In the genomic region with DNA sequence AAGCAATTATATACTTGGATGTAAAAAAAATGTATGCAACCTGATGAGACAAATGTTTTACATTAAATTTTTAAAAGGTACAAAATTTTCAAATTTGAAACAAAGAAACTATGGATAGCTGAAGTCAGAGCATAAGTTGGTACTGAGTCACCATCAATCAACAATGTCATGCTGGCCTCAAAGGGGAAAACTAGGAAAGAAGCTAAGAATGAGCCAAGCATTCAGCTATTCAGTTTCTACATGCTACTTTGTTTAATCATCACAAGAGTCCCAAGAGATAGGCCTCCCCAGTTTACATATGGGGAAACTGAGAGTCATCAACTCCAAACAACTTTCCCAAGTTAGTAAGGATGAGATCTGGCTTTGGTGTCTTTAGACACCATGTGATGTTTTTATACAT, we compare ENCODE assay signal across 44 mouse cellular contexts. TPM values are rescaled to one million over a fixed set of nuclear protein-coding genes. Genes with fewer than 3 reads are reported as not detected.
"Had no signal": no experiment of that assay in that cellular context is flagged by ENCODE, and none has a peak within 500 bp of the region (broad histone marks: within the 10 kb centered on the region; RNA-seq: fewer than 3 reads in every experiment).

No protein-coding gene starts in this region.

- H3K36me3 ChIP-seq: heart, embryonic 12.5 days; heart, embryonic 13.5 days; heart, embryonic 15.5 days; hindbrain, embryonic 10.5 days; hindbrain, embryonic 12.5 days; hindbrain, embryonic 13.5 days; hindbrain, embryonic 15.5 days; intestine, embryonic 15.5 days; kidney, embryonic 15.5 days had no signal

- DNase-seq: heart, postnatal 10 days; heart, postnatal 14 days; heart, postnatal 36 days; heart, postnatal 4 days; kidney, adult 11 months; kidney, adult 18-20 months; kidney, adult 2 months; kidney, adult 8-10 months; kidney, adult 9 months; kidney, postnatal 10 days; kidney, postnatal 14 days; kidney, postnatal 25 days; kidney, postnatal 36 days; kidney, postnatal 4 days; layer of hippocampus, adult 9-11 months; layer of hippocampus, postnatal 36 days had no signal

- H3K27me3 ChIP-seq: heart, embryonic 12.5 days; heart, embryonic 15.5 days; intestine, embryonic 15.5 days had no signal

- H3K9me3 ChIP-seq: heart, embryonic 12.5 days; heart, embryonic 13.5 days; heart, embryonic 15.5 days; hindbrain, embryonic 10.5 days; hindbrain, embryonic 12.5 days; hindbrain, embryonic 13.5 days; hindbrain, embryonic 15.5 days; intestine, embryonic 15.5 days; kidney, embryonic 15.5 days had no signal

- H3K4me1 ChIP-seq: heart, embryonic 12.5 days; heart, embryonic 13.5 days; heart, embryonic 15.5 days; hindbrain, embryonic 10.5 days; hindbrain, embryonic 12.5 days; hindbrain, embryonic 13.5 days; hindbrain, embryonic 15.5 days; intestine, embryonic 15.5 days; kidney, embryonic 15.5 days had no signal

- H3K9ac ChIP-seq: heart, embryonic 12.5 days; heart, embryonic 13.5 days; heart, embryonic 15.5 days; hindbrain, embryonic 12.5 days; hindbrain, embryonic 13.5 days; hindbrain, embryonic 14.5 days; hindbrain, embryonic 15.5 days; intestine, embryonic 15.5 days; kidney, embryonic 15.5 days had no signal

- H3K4me3 ChIP-seq: heart, embryonic 12.5 days; heart, embryonic 13.5 days; heart, embryonic 15.5 days; hindbrain, embryonic 10.5 days; hindbrain, embryonic 12.5 days; hindbrain, embryonic 13.5 days; hindbrain, embryonic 15.5 days; intestine, embryonic 15.5 days; kidney, embryonic 15.5 days; layer of hippocampus, adult 2 months; left cerebral cortex, adult 2 months had no signal

- ATAC-seq: hindbrain, embryonic 16.5 days; hindbrain, postnatal 0 days; inflammation-experienced regulatory T-cells, adult 6 months; intestine, embryonic 15.5 days; intestine, embryonic 16.5 days; intestine, postnatal 0 days had no signal

- H3K4me2 ChIP-seq: heart, embryonic 11.5 days; heart, embryonic 12.5 days; heart, embryonic 13.5 days; heart, embryonic 15.5 days; hindbrain, embryonic 12.5 days; hindbrain, embryonic 13.5 days; hindbrain, embryonic 14.5 days; hindbrain, embryonic 15.5 days; intestine, embryonic 15.5 days; kidney, embryonic 15.5 days had no signal

- H3K27ac ChIP-seq: heart, embryonic 13.5 days; heart, embryonic 15.5 days; hindbrain, embryonic 10.5 days; hindbrain, embryonic 12.5 days; hindbrain, embryonic 13.5 days; hindbrain, embryonic 14.5 days; hindbrain, embryonic 15.5 days; hindbrain, postnatal 0 days; intestine, embryonic 15.5 days; kidney, embryonic 15.5 days; kidney, postnatal 0 days; layer of hippocampus, adult 2 months; left cerebral cortex, adult 2 months had no signal

RNA-seq across cellular contexts. Expression of a gene that starts 19.8 kb away (rescaled TPM):
- total RNA-seq: heart, postnatal 10 days; heart, postnatal 14 days; heart, postnatal 25 days; heart, postnatal 36 days; heart, postnatal 4 days; hematopoietic stem cell, adult 5-6 weeks had no signal
- polyA plus RNA-seq: heart, embryonic 11.5 days; heart, embryonic 12.5 days; heart, embryonic 13.5 days; heart, embryonic 14.5 days; heart, embryonic 15.5 days; heart, embryonic 16.5 days; heart, postnatal 0 days; hindbrain, embryonic 10.5 days; hindbrain, embryonic 11.5 days; intestine, embryonic 15.5 days; intestine, embryonic 16.5 days; intestine, postnatal 0 days; kidney, embryonic 14.5 days; kidney, embryonic 16.5 days; kidney, postnatal 0 days; large intestine, adult 2 months had no signal
